Mouse (Mus musculus) forebrain, embryonic 14.5 days (tissue): ENCODE data around the gene Egflam. TPM values are rescaled to one million over a fixed set of nuclear protein-coding genes. Genes with fewer than 3 reads are reported as not detected.

Source experiments
- ATAC-seq: fragments of 200-750 bp; cut with Nextera tagmentation; 2 replicates; pipeline ENCODE4 v1.8.0; 2017; ENCODE audit warnings: mild to moderate bottlenecking, moderate library complexity
- DNase-seq: peaks from one replicate; pipeline ENCODE4 v3.0.0-alpha.2; 2015; ENCODE audit warnings: low spot score
- H3K27ac ChIP-seq: fragments of 300-500 bp; sonication (generic); 2 replicates; pipeline ENCODE4 v1.5.1; 2014; ENCODE audit warnings: low read depth, mild to moderate bottlenecking, control low read depth, low read length, moderate library complexity
- H3K27me3 ChIP-seq: fragments of 300-500 bp; sonication (generic); replicated peaks from 2 replicates; pipeline ENCODE4 v1.6.1; 2014; ENCODE audit warnings: low read length, control low read depth, mixed read lengths; ENCODE audit not compliant: control insufficient read depth, insufficient read depth
- H3K36me3 ChIP-seq: fragments of 300-500 bp; sonication (generic); 2 replicates; pipeline ENCODE4 v1.6.1; 2014; ENCODE audit warnings: low read length, control low read depth; ENCODE audit not compliant: control insufficient read depth, insufficient read depth
- H3K4me1 ChIP-seq: fragments of 300-500 bp; sonication (generic); 2 replicates; pipeline ENCODE4 v1.6.1; 2014; ENCODE audit warnings: antibody characterized with exemption, low read length, control low read depth; ENCODE audit not compliant: control insufficient read depth, insufficient read depth
- H3K4me2 ChIP-seq: fragments of 300-500 bp; sonication (generic); 2 replicates; pipeline ENCODE4 v1.6.1; 2014; ENCODE audit warnings: mild to moderate bottlenecking, control low read depth, low read length
- H3K4me3 ChIP-seq: fragments of 300-500 bp; sonication (generic); 2 replicates; pipeline ENCODE4 v1.5.1; 2014; ENCODE audit warnings: low read depth, low read length, control low read depth
- H3K9ac ChIP-seq: fragments of 300-500 bp; sonication (generic); 2 replicates; pipeline ENCODE4 v1.6.1; 2014; ENCODE audit warnings: mild to moderate bottlenecking, low read length, control low read depth, moderate library complexity
- H3K9me3 ChIP-seq: fragments of 300-500 bp; sonication (generic); replicated peaks from 2 replicates; pipeline ENCODE4 v1.6.1; 2016; ENCODE audit warnings: low read length, control low read depth, mixed read lengths; ENCODE audit not compliant: control insufficient read depth
- WGBS: fragments of 180-500 bp; shearing (Covaris S2); extraction: QIAGEN DNeasy Blood & Tissue Kit; methylation state at CpG from one replicate; pipeline ENCODE4 v1.1.7; 2014; 5-methylcytosine and 5-hydroxymethylcytosine counted together
- polyA plus RNA-seq: library from polyadenylated mRNA; unstranded; fragments of >200 nt; fragmentation: Nextera tagmentation; extraction: Ambion mirVana; gene quantifications from 2 replicates; pipeline ENCODE4 v1.2.1, GENCODE M21; 2014

Egflam gene
- polyA plus RNA-seq: 3.7 and 5.7 TPM in 2 replicates

GRCm38 (mm10) chr15:7397818-7398608, at the start of gene Egflam:
Gene Egflam, minus strand, starts transcription at chr15:7398395.
- no peak within 1 kb of the TSS for H3K27ac ChIP-seq

GRCm38 (mm10) chr15:7443396-7444315, 45.5 kb upstream of the Egflam start:
- DNase-seq (peak; percentile 83), ATAC-seq (peak; percentile 57)
- H3K27ac ChIP-seq: no peak overlapping the region
- H3K9ac ChIP-seq: no peak overlapping the region
- WGBS: 71% methylated on average over 17 of the region's 17 CpGs
- H3K4me1 ChIP-seq: no peaks in the 10 kb centered on the region
- no peaks in the 10 kb centered on the region for H3K9me3 ChIP-seq
- no peak overlapping the region for H3K4me2 ChIP-seq
- no peak overlapping the region for H3K4me3 ChIP-seq
- no peaks in the 10 kb centered on the region for H3K27me3 ChIP-seq
- no peaks in the 10 kb centered on the region for H3K36me3 ChIP-seq

More at GRCm38 (mm10) chr15:7397818-7398608, at the start of gene Egflam:
- under 1% methylated on average over 62 of the region's 62 CpGs for WGBS
- H3K36me3 ChIP-seq: no peaks in the 10 kb centered on the region
- 0 out of 2 replicates have a peak, but pooled peaks cover 10% of the 10 kb centered on the region for H3K27me3 ChIP-seq
- H3K9me3 ChIP-seq: no peaks in the 10 kb centered on the region
- peak within 1 kb of the TSS; percentile 58 for H3K9ac ChIP-seq
- ATAC-seq (peak; percentile 78), DNase-seq (peak; percentile 28)
- H3K4me2 ChIP-seq: peak within 1 kb of the TSS; percentile 100
- H3K4me1 ChIP-seq: peaks cover 3% of the 10 kb centered on the region
- peak within 1 kb of the TSS; percentile 52 for H3K4me3 ChIP-seq

GRCm38 (mm10) chr15:7442148-7443100, 44.2 kb upstream of the Egflam start:
- Histone ChIP-seq H3K36me3 (no peaks in the 10 kb centered on the region), H3K27me3 (no peaks in the 10 kb centered on the region), H3K4me3 (no peak overlapping the region), H3K4me2 (no peak overlapping the region), H3K27ac (no peak overlapping the region), H3K4me1 (no peaks in the 10 kb centered on the region), H3K9ac (no peak overlapping the region), H3K9me3 (no peaks in the 10 kb centered on the region)
- DNase-seq (no peak), ATAC-seq (no peak)
- 65% methylated on average over 16 of the region's 16 CpGs for WGBS

GRCm38 (mm10) chr15:7424282-7424681, 26.1 kb upstream of the Egflam start:
- Histone ChIP-seq H3K4me3 (no peak overlapping the region), H3K27me3 (no peaks in the 10 kb centered on the region), H3K9ac (no peak overlapping the region), H3K9me3 (no peaks in the 10 kb centered on the region), H3K27ac (no peak overlapping the region), H3K4me2 (no peak overlapping the region), H3K4me1 (no peaks in the 10 kb centered on the region), H3K36me3 (no peaks in the 10 kb centered on the region)
- WGBS: 86% methylated on average over 2 of the region's 2 CpGs
- DNase-seq (no peak), ATAC-seq (no peak)

GRCm38 (mm10) chr15:7404521-7404920, 6.3 kb upstream of the Egflam start:
- WGBS: 91% methylated on average over 8 of the region's 8 CpGs
- Histone ChIP-seq H3K4me1 (no peaks in the 10 kb centered on the region), H3K36me3 (no peaks in the 10 kb centered on the region), H3K9me3 (no peaks in the 10 kb centered on the region), H3K27me3 (no peaks in the 10 kb centered on the region), H3K9ac (no peak overlapping the region), H3K4me2 (no peak overlapping the region), H3K4me3 (no peak overlapping the region), H3K27ac (no peak overlapping the region)
- DNase-seq (no peak), ATAC-seq (no peak)

- H3K4me2 ChIP-seq: peak overlapping the region; percentile 100
- H3K9ac ChIP-seq: peak overlapping the region; percentile 58; the same call in 1 of the 2 replicates
- 0 out of 2 replicates have a peak, but pooled peaks cover 10% of the 10 kb centered on the region for H3K27me3 ChIP-seq
- no peaks in the 10 kb centered on the region for H3K36me3 ChIP-seq
- DNase-seq: peak; percentile 21
- no peak overlapping the region for H3K27ac ChIP-seq
- H3K4me3 ChIP-seq: peak overlapping the region; percentile 52
- H3K9me3 ChIP-seq: no peaks in the 10 kb centered on the region
- WGBS: 4% methylated on average over 17 of the region's 17 CpGs
- peaks cover 3% of the 10 kb centered on the region for H3K4me1 ChIP-seq
- peak; percentile 60 for ATAC-seq
Measured at GRCm38 (mm10) chr15:7398609-7399540, 680 bp upstream of the Egflam start.

GRCm38 (mm10) chr15:7397446-7397817, 763 bp downstream of the Egflam start:
- no peak for ATAC-seq
- Histone ChIP-seq H3K9ac (peak overlapping the region; percentile 58), H3K4me2 (peak overlapping the region; percentile 100), H3K27ac (no peak overlapping the region), H3K4me3 (peak overlapping the region; percentile 52), H3K36me3 (no peaks in the 10 kb centered on the region), H3K27me3 (0 out of 2 replicates have a peak, but pooled peaks cover 10% of the 10 kb centered on the region), H3K9me3 (no peaks in the 10 kb centered on the region), H3K4me1 (peaks cover 3% of the 10 kb centered on the region)
- 3% methylated on average over 8 of the region's 8 CpGs for WGBS
- DNase-seq: peak; percentile 7
